Mouse (Mus musculus): Measurements from ENCODE around the gene Washc1.
"Not testable (repeated sequence)": the region's sequence is repeated elsewhere in the genome, so short reads cannot be mapped to it uniquely, and the experiment has no call there.

The Washc1 gene

DNA sequence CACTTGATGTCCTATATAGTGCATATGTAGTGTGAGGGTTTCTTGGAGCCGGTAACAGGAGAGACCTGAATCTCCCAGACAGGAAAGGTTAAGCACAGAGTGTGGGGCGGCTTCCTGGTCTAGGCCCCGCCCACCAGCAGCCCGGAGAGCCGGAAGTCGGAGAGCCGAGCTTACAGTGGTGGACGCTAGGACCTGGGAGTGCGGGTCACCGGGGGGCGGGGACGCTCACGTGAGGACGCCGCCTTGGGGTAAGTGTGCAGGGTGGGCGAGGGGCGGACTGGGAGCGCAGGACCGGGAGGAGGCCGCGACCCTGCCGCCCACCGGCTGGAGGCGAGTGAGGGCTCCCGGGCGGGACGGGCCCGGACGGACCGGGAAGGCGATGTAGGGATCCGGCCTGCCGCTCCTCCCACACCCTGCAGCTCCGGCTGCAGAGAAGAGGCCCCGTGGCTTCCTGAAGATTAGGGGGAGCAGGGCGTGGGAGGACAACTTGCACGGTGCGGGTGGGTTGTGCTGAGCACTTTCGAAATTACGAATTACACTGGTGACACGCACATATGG is at the start of gene Washc1:
TSS of gene Washc1 (plus strand) at position 144 of the 558 bp plus-strand sequence.
- peak; percentile 78 for DNase-seq

DNA sequence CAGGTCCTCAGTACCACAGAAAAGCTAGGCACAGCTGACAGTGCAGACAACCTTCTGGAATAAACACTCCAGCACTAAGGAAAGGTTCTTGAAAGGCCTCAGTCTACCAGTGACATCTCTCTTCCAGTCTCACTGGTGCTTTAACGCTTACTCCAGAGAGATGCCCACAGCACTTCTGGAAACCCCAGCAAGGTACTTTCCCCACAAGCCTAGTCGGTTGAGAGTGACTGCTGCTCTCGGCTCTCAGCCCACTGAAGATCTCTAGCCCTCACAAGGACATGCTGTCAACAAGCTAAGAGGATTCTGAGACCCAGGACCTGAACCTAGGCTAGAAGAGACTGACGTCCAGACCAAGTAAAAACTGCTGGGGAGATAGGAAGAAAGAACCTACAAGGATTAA is 46.2 kb upstream of the Washc1 start:
- DNase-seq, result no peak

GRCm38 (mm10) chr17:66069036-66069435 is 42.3 kb upstream of the Washc1 start:
- DNase-seq, result not testable (repeated sequence)

GRCm38 (mm10) chr17:66073971-66074370 is 37.4 kb upstream of the Washc1 start:
- DNase-seq, result no peak

GRCm38 (mm10) chr17:66075827-66076173 is 35.5 kb upstream of the Washc1 start:
- DNase-seq, result no peak

GRCm38 (mm10) chr17:66076174-66076927 is 35.0 kb upstream of the Washc1 start:
- peak; percentile 53 for DNase-seq

DNA sequence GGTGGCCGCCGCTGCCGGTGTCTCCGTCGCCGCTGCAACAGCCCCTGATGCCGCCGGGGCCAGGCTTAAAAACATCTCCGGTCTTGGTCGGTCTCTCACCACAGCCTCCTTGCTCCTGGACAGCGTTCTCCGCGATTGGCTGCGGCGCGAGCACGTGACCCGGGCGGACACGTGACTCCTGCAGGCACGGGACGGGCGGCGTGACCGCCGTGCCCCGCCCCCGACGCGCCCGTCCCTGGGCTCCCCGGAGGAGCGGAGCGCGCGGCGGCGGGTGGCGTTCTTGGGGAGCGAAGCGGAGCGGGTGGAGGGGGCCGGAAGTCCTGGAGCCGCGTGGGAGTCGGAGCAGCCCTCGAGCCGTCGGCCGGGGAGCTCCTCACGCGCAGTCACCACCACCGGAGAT is 34.4 kb upstream of the Washc1 start, which contains the start of gene Ankrd12:
TSS of gene Ankrd12 (minus strand) at position 156 of the 400 bp plus-strand sequence.
- DNase-seq, result peak; percentile 94

- no peak for DNase-seq
Observed at GRCm38 (mm10) chr17:66077437-66077850, 33.9 kb upstream of the Washc1 start.

- no peak for DNase-seq
Observed at GRCm38 (mm10) chr17:66084486-66084885, 26.9 kb upstream of the Washc1 start.

DNA sequence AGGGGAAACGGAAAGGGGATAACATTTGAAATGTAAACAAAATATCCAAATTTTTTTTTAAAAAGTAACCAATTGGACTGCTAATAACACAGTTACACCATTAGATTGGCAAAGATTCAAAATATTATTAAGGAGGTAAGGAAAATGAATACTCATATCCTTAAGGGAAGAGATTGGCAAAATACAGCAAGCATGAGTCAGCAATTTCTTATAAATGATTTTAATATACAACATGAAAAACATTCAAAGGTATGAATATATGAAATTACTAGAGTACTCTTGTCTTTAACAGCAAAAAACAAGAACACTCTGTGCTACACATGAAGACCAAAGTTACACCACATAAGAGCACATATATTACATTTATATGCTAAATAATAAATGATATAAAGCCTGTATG is 26.3 kb upstream of the Washc1 start:
- no peak for DNase-seq

DNA sequence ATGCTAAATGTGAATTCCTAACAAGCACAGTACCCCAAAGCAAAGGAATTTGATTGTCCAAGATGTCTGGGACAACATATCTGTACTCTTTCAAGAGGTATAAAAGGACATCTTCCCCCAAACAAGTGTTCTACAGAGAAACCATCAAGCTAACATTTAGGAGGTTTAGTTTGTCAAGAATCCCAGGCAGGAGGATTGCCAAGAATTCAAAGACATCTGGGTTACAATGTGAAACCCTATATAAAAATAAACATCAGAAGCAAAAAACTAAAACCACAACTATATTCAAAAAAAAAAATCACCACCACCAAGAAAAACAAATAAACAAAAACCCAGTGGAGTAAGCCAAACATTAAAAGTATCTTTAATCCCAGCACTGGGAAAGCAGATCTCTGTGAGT is 21.1 kb upstream of the Washc1 start:
- no peak for DNase-seq

GRCm38 (mm10) chr17:66091392-66091791 is 20.0 kb upstream of the Washc1 start:
- DNase-seq, result no peak

DNA sequence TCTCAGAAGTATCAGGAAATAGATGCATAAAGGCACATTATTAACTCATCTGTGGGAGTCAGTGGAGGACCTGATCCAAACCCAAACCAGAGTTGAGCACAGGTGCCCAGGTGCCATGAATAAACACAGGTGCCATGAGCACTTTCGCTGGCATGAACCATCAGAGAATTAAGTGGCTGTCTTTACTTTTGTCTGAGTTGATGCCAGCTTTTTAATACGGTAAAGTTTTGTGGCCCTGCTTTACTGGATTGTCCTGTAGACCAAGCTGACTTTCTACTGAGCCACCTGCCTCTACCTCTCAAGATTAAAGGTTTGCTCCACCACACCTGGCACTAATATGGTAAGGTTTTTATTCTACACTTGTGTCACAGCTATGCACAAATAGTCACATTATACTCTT is 19.3 kb upstream of the Washc1 start:
- DNase-seq, result no peak

DNA sequence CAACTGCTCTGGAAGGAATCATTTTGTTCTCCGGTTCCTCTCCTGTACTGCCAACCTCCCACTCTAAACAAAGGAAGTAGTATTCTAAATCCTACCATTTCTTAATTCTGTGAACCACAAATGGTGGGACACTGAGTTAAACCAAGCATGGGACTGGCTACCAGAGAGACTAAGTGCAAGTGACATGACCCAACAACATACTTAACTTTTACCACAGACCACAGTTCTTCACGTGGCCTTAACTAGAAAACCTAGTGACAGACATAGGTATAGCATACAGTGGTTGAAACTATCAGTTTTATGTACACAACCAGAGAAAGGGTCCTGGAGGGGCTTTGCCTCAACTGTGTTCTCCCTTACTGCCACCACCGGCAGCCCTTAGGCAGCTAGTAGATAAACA is 18.7 kb upstream of the Washc1 start:
- DNase-seq, result no peak

- no peak for DNase-seq
Observed at GRCm38 (mm10) chr17:66100566-66101379, 10.6 kb upstream of the Washc1 start.

DNA sequence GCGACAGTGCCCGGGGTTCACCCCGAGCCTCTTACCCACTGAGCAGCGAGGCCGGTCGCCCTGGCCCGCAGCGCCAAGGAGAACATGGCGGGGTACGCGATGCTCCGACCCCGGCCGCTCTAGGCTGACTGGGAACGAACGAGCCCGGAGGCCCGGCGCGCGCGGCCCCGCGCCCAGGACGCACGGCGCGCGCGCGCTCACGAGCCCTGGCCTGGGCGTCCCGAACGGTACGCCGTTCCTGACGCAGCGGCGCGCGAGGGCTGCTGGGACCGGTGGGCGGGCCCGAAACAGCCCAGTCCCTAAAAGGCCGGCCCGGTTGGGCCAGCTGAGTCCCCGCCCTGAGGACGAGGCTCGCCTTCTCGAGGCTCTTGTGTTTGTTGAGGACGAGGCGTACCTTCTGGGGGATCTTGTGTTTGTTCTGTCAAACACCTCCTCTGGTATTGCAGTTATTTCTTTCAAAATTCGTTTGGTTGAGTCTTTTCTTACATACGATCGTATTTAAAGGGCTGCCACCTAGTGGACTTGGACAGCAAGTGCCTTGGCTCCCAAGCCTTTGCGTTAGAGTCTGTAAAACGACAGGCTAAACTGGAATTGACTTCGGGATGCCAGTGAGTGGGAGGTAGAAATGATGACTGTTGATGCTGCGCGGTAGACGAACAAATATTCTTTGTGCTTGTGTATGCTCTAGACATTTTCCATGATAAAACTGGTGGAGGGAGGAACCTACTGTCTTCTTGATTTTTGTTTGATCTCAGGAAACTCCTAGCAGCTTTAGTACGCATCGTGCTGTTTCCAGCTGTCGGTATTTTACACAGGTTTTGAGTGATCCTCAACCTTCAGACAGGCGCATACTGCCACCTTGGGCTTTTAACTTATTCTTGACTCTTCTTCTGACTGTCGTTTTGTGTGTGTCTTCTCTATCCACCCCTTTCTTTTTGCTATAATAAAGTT is 9.7 kb upstream of the Washc1 start, which contains the start of gene Ndufv2:
TSS of gene Ndufv2 (minus strand) at position 180 of the 951 bp plus-strand sequence.
- peak; percentile 87 for DNase-seq

- no peak for DNase-seq
Observed at GRCm38 (mm10) chr17:66104076-66104475, 7.3 kb upstream of the Washc1 start.

DNA sequence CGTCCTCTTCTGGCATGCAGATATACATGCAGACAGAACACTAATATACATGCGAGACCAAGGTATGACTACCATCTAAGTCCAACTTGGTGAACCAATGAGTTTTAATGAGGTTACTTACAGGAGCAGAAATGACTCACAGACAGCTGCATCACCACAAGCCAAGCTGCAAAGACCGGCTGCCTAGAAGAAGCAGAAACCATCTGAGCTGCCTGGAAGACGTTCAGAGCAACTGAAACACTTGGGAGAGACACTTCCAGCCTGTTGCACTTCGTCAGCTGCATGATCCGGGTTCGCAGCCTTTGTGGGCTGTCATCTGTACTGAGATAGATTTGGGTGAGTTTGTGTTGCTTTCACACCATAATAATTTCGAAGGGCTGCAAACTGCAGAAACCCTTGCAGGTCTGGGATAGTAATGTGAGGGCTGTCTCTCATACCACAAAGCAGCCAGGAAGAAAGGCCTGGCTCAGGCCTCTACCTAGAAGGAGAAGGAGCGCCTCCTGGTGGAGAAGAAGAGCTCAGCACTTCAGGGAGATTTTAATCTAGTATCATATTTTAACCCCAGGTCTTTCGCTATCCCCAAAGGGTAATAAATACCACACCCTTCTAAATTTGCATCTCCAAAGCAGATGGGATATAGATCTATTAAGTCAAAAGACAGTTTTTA is 4.6 kb upstream of the Washc1 start:
- DNase-seq, result peak; percentile 67

DNA sequence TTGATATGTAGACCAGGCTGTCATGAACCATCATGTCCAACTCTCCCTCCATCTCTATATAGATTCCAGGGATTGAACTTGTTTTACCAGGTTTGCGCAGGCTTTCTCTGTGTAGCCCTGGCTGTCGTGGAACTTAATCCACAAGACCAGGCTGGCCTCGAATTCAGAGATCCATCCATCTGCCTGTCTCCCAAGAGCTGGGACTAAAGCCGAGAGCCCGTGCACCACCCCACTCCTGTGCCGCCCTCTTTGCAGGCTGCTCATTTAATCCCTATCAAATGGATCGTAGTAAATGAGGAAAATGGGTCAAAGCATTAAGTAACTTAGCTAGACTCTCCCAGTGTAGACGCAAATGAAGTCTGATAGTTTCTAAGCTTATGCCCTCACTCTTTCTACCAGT is 3.9 kb upstream of the Washc1 start:
- DNase-seq, result no peak

GRCm38 (mm10) chr17:66108198-66108597 is 3.1 kb upstream of the Washc1 start:
- no peak for DNase-seq

DNA sequence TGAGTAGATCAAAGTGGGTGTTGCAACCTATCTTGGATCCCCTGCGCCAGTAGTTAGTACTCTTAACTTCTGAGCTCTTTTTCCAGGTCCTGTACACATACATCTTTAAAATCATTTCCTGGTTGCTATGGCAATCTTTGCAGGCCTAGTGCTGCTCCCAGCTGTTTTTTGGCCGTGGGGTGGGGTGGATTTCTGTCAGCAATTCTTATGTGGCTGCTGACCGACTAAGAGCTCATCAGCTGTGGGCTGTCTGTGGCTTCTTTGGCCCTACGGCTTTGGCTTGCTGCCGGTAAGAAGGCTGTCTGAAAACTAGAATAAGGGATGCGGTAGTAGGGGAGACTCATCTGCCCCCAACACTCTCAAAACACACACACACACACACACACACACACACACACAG is 599 bp upstream of the Washc1 start:
- no peak for DNase-seq

DNA sequence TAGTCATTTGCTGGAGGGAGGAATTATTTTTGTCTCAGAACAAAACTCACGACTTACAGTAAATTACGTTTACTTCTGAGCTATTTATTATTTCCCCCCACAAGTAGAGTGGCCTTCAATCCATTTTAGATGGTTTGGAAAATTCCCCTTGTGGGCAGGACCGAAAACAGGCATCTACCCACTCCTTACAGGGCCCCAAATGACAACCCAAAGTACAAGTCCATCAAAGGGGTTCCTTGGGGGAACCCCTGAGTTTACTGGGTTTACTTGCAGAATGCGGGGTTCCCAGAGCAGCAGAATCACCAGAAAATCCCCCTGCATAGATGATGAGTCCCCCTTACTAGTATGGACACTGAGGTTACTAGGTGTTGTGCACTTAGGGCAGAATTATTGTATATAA is 821 bp downstream of the Washc1 start:
- no peak for DNase-seq
